In the genomic region with DNA sequence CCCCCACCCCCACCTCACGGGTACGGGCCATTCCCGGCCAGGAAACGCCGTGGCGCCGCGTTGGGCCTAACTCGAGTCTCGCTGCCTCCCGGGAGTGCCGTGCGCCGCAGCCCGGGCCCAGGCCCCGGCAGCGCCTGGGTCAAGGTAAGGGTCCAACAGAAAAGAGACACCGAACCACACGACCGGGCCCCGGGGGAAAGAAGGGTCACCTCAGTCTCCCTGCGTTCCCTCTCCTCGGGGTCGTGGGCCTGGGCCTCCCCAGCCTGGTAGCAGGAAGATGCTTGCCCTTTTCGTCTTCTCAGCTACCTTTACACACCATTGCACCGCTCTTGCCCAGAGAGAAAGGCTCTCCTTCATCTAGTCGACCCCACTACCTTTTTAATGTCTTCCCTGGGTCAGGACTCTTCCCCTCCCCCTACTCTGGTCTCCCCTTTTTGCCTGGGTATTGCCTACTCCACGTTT, we compare ENCODE assay signal across 8 mouse cellular contexts. TPM values are rescaled to one million over a fixed set of nuclear protein-coding genes. Genes with fewer than 3 reads are reported as not detected.
DNase-seq lines count a peak whose midpoint lies in the region; ATAC-seq and TF ChIP-seq lines count a peak whose summit lies in the region.

No protein-coding gene starts in this region.

- H3K27ac ChIP-seq in testis, adult 2 months (ENCODE audit: control insufficient read depth, insufficient read depth, low read depth, low read length), result peak overlapping the region; percentile 96
- H3K27ac ChIP-seq in liver, embryonic 12.5 days, result peak overlapping the region; percentile 100

- WGBS in liver, embryonic 12.5 days (ENCODE audit: insufficient replicate concordance), result 4% methylated on average over 28 of the region's 28 CpGs

- peak overlapping the region; percentile 93 for H3K4me3 ChIP-seq in testis, adult 2 months (ENCODE audit: control insufficient read depth, low read depth, low read length)
- H3K4me3 ChIP-seq in liver, embryonic 12.5 days, result peak overlapping the region; percentile 95

- no peaks in the 10 kb centered on the region for H3K4me1 ChIP-seq in testis, adult 2 months (ENCODE audit: control insufficient read depth, insufficient read depth, low read length)
- H3K4me1 ChIP-seq in liver, embryonic 12.5 days, result peaks cover 58% of the 10 kb centered on the region

- ATAC-seq in liver, embryonic 12.5 days, result no peak

- H3K27me3 ChIP-seq in testis, adult 2 months (ENCODE audit: control insufficient read depth, insufficient read depth, low read length), result no peaks in the 10 kb centered on the region
- H3K27me3 ChIP-seq in liver, embryonic 12.5 days (replicated peaks), result no peaks in the 10 kb centered on the region

- H3K9ac ChIP-seq in liver, embryonic 12.5 days, result peak overlapping the region; percentile 99

- TF ChIP-seq CTCF in testis, adult 2 months (IDR thresholded peaks at IDR 0.05; ENCODE audit: control insufficient read depth, insufficient read depth, insufficient replicate concordance, low read depth, low read length), result no peak

- TF ChIP-seq POLR2A in testis, adult 2 months (IDR thresholded peaks at IDR 0.05; ENCODE audit: control insufficient read depth, low read depth, low read length), result no peak; the same call in 1 of the 2 replicates

- no peaks in the 10 kb centered on the region for H3K9me3 ChIP-seq in liver, embryonic 12.5 days (replicated peaks)

- peak overlapping the region; percentile 69 for H3K4me2 ChIP-seq in liver, embryonic 12.5 days

- DNase-seq in cerebellum, adult 9-11 months, result peak; percentile 77
- DNase-seq in cerebellum, adult 18-20 months, result no peak
- DNase-seq in testis, postnatal 14 days (ENCODE audit: low spot score), result no peak
- peak; percentile 12 for DNase-seq in telencephalon, adult 2 months (ENCODE audit: low read depth, low spot score)
- no peak for DNase-seq in spleen, postnatal 14 days (ENCODE audit: low spot score in 2 of 2)
- no peak for DNase-seq in urinary bladder, postnatal 25 days (ENCODE audit: low spot score)

- no peaks in the 10 kb centered on the region for H3K36me3 ChIP-seq in testis, adult 2 months (ENCODE audit: control insufficient read depth, insufficient read depth, low read length)
- H3K36me3 ChIP-seq in liver, embryonic 12.5 days, result peaks cover 25% of the 10 kb centered on the region

RNA-seq across cellular contexts. Expression of a gene that starts 0.4 kb away (rescaled TPM):
- 21.3 TPM in 2 replicates for polyA plus RNA-seq in testis, adult 2 months (2012; rRNA removed)
- polyA plus RNA-seq in liver, embryonic 12.5 days (2016; fragmentation: Nextera tagmentation; extraction: Ambion mirVana), result 27.2 and 30.1 TPM in 2 replicates

RNA-seq across cellular contexts. Expression of a gene that starts 31.6 kb away (rescaled TPM):
- polyA plus RNA-seq in testis, adult 2 months (2012; rRNA removed), result 45.0 and 54.4 TPM in 2 replicates
- polyA plus RNA-seq in liver, embryonic 12.5 days (2016; fragmentation: Nextera tagmentation; extraction: Ambion mirVana), result 53.1 and 57.0 TPM in 2 replicates

Comparison
In these comparisons a context has a peak if more than half of its experiments do, and no peak if none do; other contexts are left out.
1. DNase-seq: peak in cerebellum, adult 9-11 months (single experiment) and telencephalon, adult 2 months (single experiment); none in cerebellum, adult 18-20 months (0 of 2), testis, postnatal 14 days (single experiment), spleen, postnatal 14 days (0 of 2) and urinary bladder, postnatal 25 days (single experiment).